Comparison of ENCODE assay signal across 8 mouse cellular contexts in the genomic region with DNA sequence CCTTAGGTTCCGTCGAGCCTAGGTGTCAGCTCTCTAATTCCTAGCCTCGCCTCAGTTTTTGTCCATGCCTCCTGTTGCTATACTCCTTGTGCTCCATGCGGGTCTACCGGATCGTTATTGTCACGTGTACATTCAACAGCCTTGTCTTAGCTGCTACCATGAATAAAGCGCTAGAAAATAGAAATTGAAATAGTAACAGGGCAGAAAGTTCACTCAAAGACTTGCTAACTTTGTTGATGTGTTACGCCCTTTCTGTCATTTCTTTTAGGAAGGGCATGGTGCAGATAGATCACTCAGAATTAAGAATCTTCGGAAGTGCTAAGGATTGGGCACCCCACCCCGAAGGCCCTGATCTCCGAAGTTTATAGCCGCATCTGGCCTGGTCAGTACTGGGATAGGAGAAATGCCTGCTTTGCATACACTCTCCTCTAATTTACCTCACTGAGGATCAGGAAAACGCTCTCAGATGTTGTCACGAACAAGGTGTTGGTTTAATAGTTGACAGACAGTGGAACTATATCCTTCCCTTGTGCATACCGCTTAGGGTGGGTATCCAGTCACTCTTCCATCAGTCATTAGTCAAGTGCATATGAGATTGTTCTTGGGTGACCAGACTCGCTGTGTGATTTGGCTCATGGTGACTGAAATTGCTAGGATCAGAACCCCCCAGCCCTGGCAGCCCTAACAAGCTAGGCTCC. TPM values are rescaled to one million over a fixed set of nuclear protein-coding genes. Genes with fewer than 3 reads are reported as not detected.
DNase-seq lines count a peak whose midpoint lies in the region; ATAC-seq and TF ChIP-seq lines count a peak whose summit lies in the region.

No protein-coding gene starts in this region.

- no peak for TF ChIP-seq CTCF in testis, adult 2 months (IDR thresholded peaks at IDR 0.05; ENCODE audit: control insufficient read depth, insufficient read depth, insufficient replicate concordance, low read depth, low read length)

- H3K4me2 ChIP-seq in limb, embryonic 14.5 days (replicated peaks; ENCODE audit: low read depth, low read length, severe bottlenecking) = peak overlapping the region; percentile 73
- peak overlapping the region; percentile 56 for H3K4me2 ChIP-seq in stomach, embryonic 16.5 days (ENCODE audit: low read depth, low read length)

- no peak for TF ChIP-seq POLR2A in testis, adult 2 months (IDR thresholded peaks at IDR 0.05; ENCODE audit: control insufficient read depth, low read depth, low read length)
- no peak for TF ChIP-seq POLR2A in limb, embryonic 14.5 days (IDR thresholded peaks at IDR 0.05; ENCODE audit: borderline replicate concordance, extremely low read depth, insufficient read depth, insufficient read length)

- peaks cover 33% of the 10 kb centered on the region for H3K4me1 ChIP-seq in erythroblast, embryonic 14.5 days (ENCODE audit: control insufficient read depth)
- peaks cover 4% of the 10 kb centered on the region for H3K4me1 ChIP-seq in testis, adult 2 months (ENCODE audit: control insufficient read depth, insufficient read depth, low read length)
- H3K4me1 ChIP-seq in limb, embryonic 14.5 days (ENCODE audit: control insufficient read depth, insufficient read depth, low read length) = peaks cover 4% of the 10 kb centered on the region
- H3K4me1 ChIP-seq in stomach, embryonic 16.5 days (ENCODE audit: control insufficient read depth, insufficient read depth, low read length) = peaks cover 8% of the 10 kb centered on the region

- no peak for DNase-seq in testis, postnatal 14 days (ENCODE audit: low spot score)
- DNase-seq in limb, embryonic 14.5 days (ENCODE audit: low spot score) = no peak
- no peak for DNase-seq in gastrocnemius, postnatal 10 days

- no peak for ATAC-seq in erythroblast, adult 5-6 weeks (replicated peaks; ENCODE audit: low FRiP score, poor library complexity, severe bottlenecking)
- no peak for ATAC-seq in limb, embryonic 14.5 days (ENCODE audit: low FRiP score, low read depth)
- ATAC-seq in stomach, embryonic 16.5 days (ENCODE audit: insufficient read depth, low FRiP score) = no peak
- no peak for ATAC-seq in megakaryocyte-erythroid progenitor cell, adult 5-6 weeks (replicated peaks; ENCODE audit: low FRiP score, low TSS enrichment, poor library complexity, severe bottlenecking)

- WGBS in limb, embryonic 14.5 days = 21% methylated on average over 17 of the region's 17 CpGs
- 26% methylated on average over 17 of the region's 17 CpGs for WGBS in stomach, embryonic 16.5 days

- H3K27me3 ChIP-seq in erythroblast, embryonic 14.5 days (ENCODE audit: control insufficient read depth) = no peaks in the 10 kb centered on the region
- H3K27me3 ChIP-seq in testis, adult 2 months (ENCODE audit: control insufficient read depth, insufficient read depth, low read length) = no peaks in the 10 kb centered on the region
- H3K27me3 ChIP-seq in limb, embryonic 14.5 days (ENCODE audit: control insufficient read depth, insufficient read depth, low read length) = no peaks in the 10 kb centered on the region
- H3K27me3 ChIP-seq in stomach, embryonic 16.5 days (ENCODE audit: control insufficient read depth, insufficient read depth, low read length) = no peaks in the 10 kb centered on the region

- peak overlapping the region; percentile 75 for H3K4me3 ChIP-seq in erythroblast, embryonic 14.5 days (replicated peaks)
- peak overlapping the region; percentile 98 for H3K4me3 ChIP-seq in testis, adult 2 months (ENCODE audit: control insufficient read depth, low read depth, low read length)
- H3K4me3 ChIP-seq in limb, embryonic 14.5 days (replicated peaks; ENCODE audit: low read length) = peak overlapping the region; percentile 74
- H3K4me3 ChIP-seq in stomach, embryonic 16.5 days (replicated peaks; ENCODE audit: low read length) = peak overlapping the region; percentile 84

- H3K9me3 ChIP-seq in erythroblast, embryonic 14.5 days (ENCODE audit: control insufficient read depth, low read length) = no peaks in the 10 kb centered on the region
- no peaks in the 10 kb centered on the region for H3K9me3 ChIP-seq in limb, embryonic 14.5 days (ENCODE audit: control insufficient read depth, low read length)
- H3K9me3 ChIP-seq in stomach, embryonic 16.5 days (replicated peaks; ENCODE audit: control insufficient read depth, low read length) = no peaks in the 10 kb centered on the region

- H3K9ac ChIP-seq in limb, embryonic 14.5 days (ENCODE audit: low read depth, low read length, severe bottlenecking) = peak overlapping the region; percentile 77
- peak overlapping the region; percentile 85 for H3K9ac ChIP-seq in stomach, embryonic 16.5 days (ENCODE audit: low read length)

- H3K36me3 ChIP-seq in erythroblast, embryonic 14.5 days (ENCODE audit: control insufficient read depth) = peaks cover 67% of the 10 kb centered on the region
- peaks cover 2% of the 10 kb centered on the region; the same call in 1 of the 2 replicates for H3K36me3 ChIP-seq in testis, adult 2 months (ENCODE audit: control insufficient read depth, insufficient read depth, low read length)
- peaks cover 12% of the 10 kb centered on the region; the same call in 1 of the 2 replicates for H3K36me3 ChIP-seq in limb, embryonic 14.5 days (ENCODE audit: control insufficient read depth, insufficient read depth, low read length)
- H3K36me3 ChIP-seq in stomach, embryonic 16.5 days (ENCODE audit: control insufficient read depth, insufficient read depth, low read length) = 0 out of 2 replicates have a peak, but pooled peaks cover 2% of the 10 kb centered on the region

- H3K27ac ChIP-seq in testis, adult 2 months (ENCODE audit: control insufficient read depth, insufficient read depth, low read depth, low read length) = peak overlapping the region; percentile 95
- 0 out of 2 replicates have a peak overlapping the region, but pooled peaks have one; percentile 64 for H3K27ac ChIP-seq in limb, embryonic 14.5 days (replicated peaks; ENCODE audit: low read depth, low read length)
- peak overlapping the region; percentile 78 for H3K27ac ChIP-seq in stomach, embryonic 16.5 days (ENCODE audit: low read length)

RNA-seq across cellular contexts. Expression of a gene that starts 0.7 kb away (rescaled TPM):
- 1.7 and 2.6 TPM in 2 replicates for polyA plus RNA-seq in erythroblast, embryonic 14.5 days (2012)
- 14.2 and 14.6 TPM in 2 replicates for total RNA-seq in erythroblast, adult 5-6 weeks (2015; ENCODE audit: low replicate concordance)
- total RNA-seq in erythroblast, adult 5-6 weeks (2017; ENCODE audit: low replicate concordance) = 11.0 and 11.9 TPM in 2 replicates
- polyA plus RNA-seq in testis, adult 2 months (2012; rRNA removed) = 141 TPM in 2 replicates
- 36.8 and 39.7 TPM in 2 replicates for polyA plus RNA-seq in limb, embryonic 14.5 days (2012; rRNA removed)
- 31.3 and 34.2 TPM in 2 replicates for polyA plus RNA-seq in limb, embryonic 14.5 days (2014; fragmentation: Nextera tagmentation; extraction: Ambion mirVana)
- 27.9 and 28.1 TPM in 2 replicates for polyA plus RNA-seq in stomach, embryonic 16.5 days (2015; fragmentation: Nextera tagmentation; extraction: Ambion mirVana)
- 1 to 10 TPM; 3.1 to 5.2 TPM for total RNA-seq in gastrocnemius, postnatal 10 days (2021)
- total RNA-seq in megakaryocyte-erythroid progenitor cell, adult 5-6 weeks (2014; fragmentation: Nextera tagmentation) = 48.4 and 59.1 TPM in 2 replicates
- 44.1 and 44.8 TPM in 2 replicates for total RNA-seq in megakaryocyte-erythroid progenitor cell, adult 5-6 weeks (2017)

RNA-seq across cellular contexts. Expression of a gene that starts 1.0 kb away (rescaled TPM):
- polyA plus RNA-seq in erythroblast, embryonic 14.5 days (2012) = 12.0 and 20.2 TPM in 2 replicates
- 12.5 and 20.0 TPM in 2 replicates for total RNA-seq in erythroblast, adult 5-6 weeks (2015; ENCODE audit: low replicate concordance)
- total RNA-seq in erythroblast, adult 5-6 weeks (2017; ENCODE audit: low replicate concordance) = 26.9 and 35.7 TPM in 2 replicates
- 12.0 and 12.8 TPM in 2 replicates for polyA plus RNA-seq in testis, adult 2 months (2012; rRNA removed)
- 21.0 and 29.0 TPM in 2 replicates for polyA plus RNA-seq in limb, embryonic 14.5 days (2012; rRNA removed)
- 69.3 and 74.7 TPM in 2 replicates for polyA plus RNA-seq in limb, embryonic 14.5 days (2014; fragmentation: Nextera tagmentation; extraction: Ambion mirVana)
- polyA plus RNA-seq in stomach, embryonic 16.5 days (2015; fragmentation: Nextera tagmentation; extraction: Ambion mirVana) = 62.3 and 72.0 TPM in 2 replicates
- 10 to 100 TPM; 22.2 to 24.1 TPM for total RNA-seq in gastrocnemius, postnatal 10 days (2021)
- 45.4 and 48.0 TPM in 2 replicates for total RNA-seq in megakaryocyte-erythroid progenitor cell, adult 5-6 weeks (2014; fragmentation: Nextera tagmentation)
- total RNA-seq in megakaryocyte-erythroid progenitor cell, adult 5-6 weeks (2017) = 51.6 and 53.3 TPM in 2 replicates

RNA-seq across cellular contexts. Expression of a gene that starts 21.0 kb away (rescaled TPM):
- polyA plus RNA-seq in erythroblast, embryonic 14.5 days (2012) = 0.05 and 0.16 TPM in 2 replicates
- 3.3 and 5.0 TPM in 2 replicates for total RNA-seq in erythroblast, adult 5-6 weeks (2015; ENCODE audit: low replicate concordance)
- 2.8 and 3.9 TPM in 2 replicates for total RNA-seq in erythroblast, adult 5-6 weeks (2017; ENCODE audit: low replicate concordance)
- 35.2 and 37.7 TPM in 2 replicates for polyA plus RNA-seq in testis, adult 2 months (2012; rRNA removed)
- polyA plus RNA-seq in limb, embryonic 14.5 days (2012; rRNA removed) = 10.6 and 11.7 TPM in 2 replicates
- 11.4 and 11.8 TPM in 2 replicates for polyA plus RNA-seq in limb, embryonic 14.5 days (2014; fragmentation: Nextera tagmentation; extraction: Ambion mirVana)
- 9.0 and 9.6 TPM in 2 replicates for polyA plus RNA-seq in stomach, embryonic 16.5 days (2015; fragmentation: Nextera tagmentation; extraction: Ambion mirVana)
- total RNA-seq in gastrocnemius, postnatal 10 days (2021) = 10 to 100 TPM; 12.0 to 14.5 TPM
- total RNA-seq in megakaryocyte-erythroid progenitor cell, adult 5-6 weeks (2014; fragmentation: Nextera tagmentation) = 15.5 and 19.7 TPM in 2 replicates
- total RNA-seq in megakaryocyte-erythroid progenitor cell, adult 5-6 weeks (2017) = 10.9 and 18.4 TPM in 2 replicates

RNA-seq across cellular contexts. Expression of a gene that starts 56.5 kb away (rescaled TPM):
- polyA plus RNA-seq in erythroblast, embryonic 14.5 days (2012) = 0.36 and 0.62 TPM in 2 replicates
- total RNA-seq in erythroblast, adult 5-6 weeks (2015; ENCODE audit: low replicate concordance) = not detected in 2 replicates
- not detected in 2 replicates for total RNA-seq in erythroblast, adult 5-6 weeks (2017; ENCODE audit: low replicate concordance)
- 176 and 190 TPM in 2 replicates for polyA plus RNA-seq in testis, adult 2 months (2012; rRNA removed)
- 1.1 and 1.4 TPM in 2 replicates for polyA plus RNA-seq in limb, embryonic 14.5 days (2012; rRNA removed)
- 0.74 and 0.95 TPM in 2 replicates for polyA plus RNA-seq in limb, embryonic 14.5 days (2014; fragmentation: Nextera tagmentation; extraction: Ambion mirVana)
- polyA plus RNA-seq in stomach, embryonic 16.5 days (2015; fragmentation: Nextera tagmentation; extraction: Ambion mirVana) = 1.3 and 2.0 TPM in 2 replicates
- total RNA-seq in gastrocnemius, postnatal 10 days (2021) = under 1 TPM; 0.14 to 0.23 TPM
- total RNA-seq in megakaryocyte-erythroid progenitor cell, adult 5-6 weeks (2014; fragmentation: Nextera tagmentation) = 0.64 TPM in 1 of 2 replicates, not detected in the other
- 0.38 TPM in 1 of 2 replicates, not detected in the other for total RNA-seq in megakaryocyte-erythroid progenitor cell, adult 5-6 weeks (2017)
